Mouse (Mus musculus) forebrain, embryonic 10.5 days (tissue): Measurements from ENCODE around the gene Fam129a. TPM values are rescaled to one million over a fixed set of nuclear protein-coding genes. Genes with fewer than 3 reads are reported as not detected.
"Not testable (repeated sequence)": the region's sequence is repeated elsewhere in the genome, so short reads cannot be mapped to it uniquely, and the experiment has no call there.

Experiments
- DNase-seq: peaks from one replicate; pipeline ENCODE4 v3.0.0-alpha.2; 2017; ENCODE audit warnings: low spot score; ENCODE audit errors: extremely low spot score
- H3K27ac ChIP-seq: fragments of 300-500 bp; sonication (generic); 2 replicates; pipeline ENCODE4 v1.5.1; 2016; ENCODE audit warnings: mild to moderate bottlenecking
- H3K27me3 ChIP-seq: fragments of 300-500 bp; sonication (generic); 2 replicates; pipeline ENCODE4 v1.6.1; 2016; ENCODE audit warnings: mild to moderate bottlenecking; ENCODE audit not compliant: poor library complexity, severe bottlenecking
- H3K36me3 ChIP-seq: fragments of 300-500 bp; sonication (generic); replicated peaks from 2 replicates; pipeline ENCODE4 v1.6.1; 2016; ENCODE audit warnings: mild to moderate bottlenecking, moderate library complexity
- H3K4me1 ChIP-seq: fragments of 300-500 bp; sonication (generic); 2 replicates; pipeline ENCODE4 v1.6.1; 2016
- H3K4me3 ChIP-seq: fragments of 300-500 bp; sonication (generic); 2 replicates; pipeline ENCODE4 v1.5.1; 2016; ENCODE audit warnings: mild to moderate bottlenecking, moderate library complexity
- H3K9me3 ChIP-seq: fragments of 300-500 bp; sonication (generic); 2 replicates; pipeline ENCODE4 v1.6.1; 2016; ENCODE audit warnings: mild to moderate bottlenecking, moderate library complexity
- WGBS: fragments of 180-500 bp; shearing (Covaris S2); methylation state at CpG from one replicate; pipeline ENCODE4 v1.1.7; 2016; 5-methylcytosine and 5-hydroxymethylcytosine counted together
- polyA plus RNA-seq: library from polyadenylated mRNA; unstranded; fragments of >200 nt; fragmentation: Nextera tagmentation; extraction: Ambion mirVana; gene quantifications from 2 replicates; pipeline ENCODE4 v1.2.1, GENCODE M21; 2016

The Fam129a gene
- polyA plus RNA-seq, 1 experiment from 2014 or later: 0.46 TPM

DNA sequence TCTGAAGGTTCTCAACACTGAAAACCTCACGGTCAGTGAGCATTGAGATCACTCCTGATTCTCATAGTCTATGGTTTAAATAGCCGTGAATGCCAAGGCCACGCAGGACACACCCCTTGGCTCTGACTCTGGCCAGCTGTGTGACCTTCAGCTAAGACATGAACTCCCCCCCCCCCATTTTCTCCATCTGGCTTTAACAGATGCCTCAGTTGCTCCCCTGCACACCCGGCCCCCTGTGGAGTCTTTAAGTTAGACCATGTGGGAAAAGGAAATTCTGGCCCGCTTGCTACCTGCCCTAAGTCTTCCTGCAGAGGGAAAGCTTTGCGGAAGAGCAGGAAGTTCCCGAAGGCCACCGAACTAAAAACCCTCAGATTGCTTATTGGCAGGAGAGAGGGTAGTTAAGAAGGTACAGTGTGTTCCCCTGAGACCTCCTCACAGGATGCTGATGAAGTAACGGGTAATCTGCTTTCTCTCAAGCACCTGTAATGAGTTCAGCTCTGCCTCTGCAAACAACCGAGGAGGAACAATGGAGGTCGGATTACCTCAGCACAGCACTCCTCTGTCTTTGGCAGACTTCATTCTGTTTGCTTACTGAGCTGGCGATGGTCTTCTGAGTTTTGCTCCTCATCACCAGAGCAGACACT, 114.8 kb downstream of the Fam129a start:
- Histone ChIP-seq H3K27me3 (no peaks in the 10 kb centered on the region; the same call in 1 of the 2 replicates), H3K36me3 (no peaks in the 10 kb centered on the region), H3K4me3 (peak overlapping the region; percentile 26), H3K9me3 (no peaks in the 10 kb centered on the region), H3K4me1 (peaks cover 28% of the 10 kb centered on the region), H3K27ac (peak overlapping the region; percentile 42)
- peak; percentile 31 for DNase-seq
- WGBS: 9% methylated on average over 12 of the region's 12 CpGs

- Histone ChIP-seq H3K36me3 (no peaks in the 10 kb centered on the region), H3K4me1 (peaks cover 28% of the 10 kb centered on the region), H3K27me3 (no peaks in the 10 kb centered on the region; the same call in 1 of the 2 replicates), H3K4me3 (no peak overlapping the region), H3K9me3 (no peaks in the 10 kb centered on the region), H3K27ac (no peak overlapping the region; the same call in 1 of the 2 replicates)
- WGBS: 60% methylated on average over 8 of the region's 8 CpGs
- DNase-seq: no peak
Observed at GRCm38 (mm10) chr1:151686696-151687095, 115.7 kb downstream of the Fam129a start.

GRCm38 (mm10) chr1:151689032-151689431, 118.0 kb downstream of the Fam129a start:
- Histone ChIP-seq H3K27ac (no peak overlapping the region), H3K36me3 (no peaks in the 10 kb centered on the region), H3K4me1 (peaks cover 29% of the 10 kb centered on the region), H3K4me3 (no peak overlapping the region), H3K27me3 (no peaks in the 10 kb centered on the region; the same call in 1 of the 2 replicates), H3K9me3 (no peaks in the 10 kb centered on the region)
- 87% methylated on average over 5 of the region's 5 CpGs for WGBS
- no peak for DNase-seq

DNA sequence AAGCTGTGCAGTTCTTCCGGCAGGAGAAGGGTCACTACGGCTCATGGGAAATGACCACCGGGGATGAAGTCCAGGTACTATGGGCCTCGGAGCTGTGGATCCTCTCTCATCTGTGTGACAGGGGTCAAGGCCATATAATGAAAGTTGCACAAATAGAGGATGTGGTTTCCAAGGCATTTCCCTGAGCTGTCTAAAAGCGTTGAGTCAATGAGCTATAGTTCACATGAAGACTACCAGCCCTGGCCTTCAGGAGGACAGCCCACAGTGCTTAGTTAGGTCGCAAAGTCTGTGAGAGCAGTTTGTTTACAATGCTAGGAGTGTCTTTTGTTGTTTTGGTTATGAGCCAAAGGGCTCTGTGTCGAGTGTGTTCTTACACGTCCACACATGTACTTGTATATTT, 118.6 kb downstream of the Fam129a start:
- Histone ChIP-seq H3K4me3 (no peak overlapping the region), H3K27ac (no peak overlapping the region), H3K36me3 (no peaks in the 10 kb centered on the region), H3K4me1 (peaks cover 31% of the 10 kb centered on the region), H3K27me3 (no peaks in the 10 kb centered on the region; the same call in 1 of the 2 replicates), H3K9me3 (no peaks in the 10 kb centered on the region)
- no peak for DNase-seq
- WGBS: 91% methylated on average over 8 of the region's 8 CpGs

DNA sequence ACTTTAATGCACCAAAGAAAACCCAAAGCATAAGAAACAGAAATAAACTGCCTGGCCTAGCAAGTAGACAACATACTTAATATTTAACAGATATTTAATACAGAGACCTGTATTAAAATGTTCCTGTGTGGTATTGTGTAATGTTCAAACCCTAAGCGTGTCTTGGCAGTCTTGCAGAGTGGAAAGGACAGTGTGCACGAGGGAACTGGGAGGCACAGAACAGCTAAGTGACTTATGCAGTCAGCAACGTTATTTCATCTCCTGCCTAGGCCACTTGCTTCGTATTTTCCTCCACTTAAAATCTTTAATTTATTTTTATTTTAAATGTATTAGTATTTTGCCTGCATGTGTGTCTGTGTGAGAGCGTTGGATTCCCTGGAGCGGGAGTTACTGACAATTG, 119.1 kb downstream of the Fam129a start:
- DNase-seq: no peak
- no peak overlapping the region for H3K4me3 ChIP-seq
- peaks cover 26% of the 10 kb centered on the region for H3K4me1 ChIP-seq
- H3K36me3 ChIP-seq: no peaks in the 10 kb centered on the region
- WGBS: 93% methylated on average over 6 of the region's 6 CpGs
- no peaks in the 10 kb centered on the region for H3K27me3 ChIP-seq
- H3K9me3 ChIP-seq: no peaks in the 10 kb centered on the region
- no peak overlapping the region for H3K27ac ChIP-seq

DNA sequence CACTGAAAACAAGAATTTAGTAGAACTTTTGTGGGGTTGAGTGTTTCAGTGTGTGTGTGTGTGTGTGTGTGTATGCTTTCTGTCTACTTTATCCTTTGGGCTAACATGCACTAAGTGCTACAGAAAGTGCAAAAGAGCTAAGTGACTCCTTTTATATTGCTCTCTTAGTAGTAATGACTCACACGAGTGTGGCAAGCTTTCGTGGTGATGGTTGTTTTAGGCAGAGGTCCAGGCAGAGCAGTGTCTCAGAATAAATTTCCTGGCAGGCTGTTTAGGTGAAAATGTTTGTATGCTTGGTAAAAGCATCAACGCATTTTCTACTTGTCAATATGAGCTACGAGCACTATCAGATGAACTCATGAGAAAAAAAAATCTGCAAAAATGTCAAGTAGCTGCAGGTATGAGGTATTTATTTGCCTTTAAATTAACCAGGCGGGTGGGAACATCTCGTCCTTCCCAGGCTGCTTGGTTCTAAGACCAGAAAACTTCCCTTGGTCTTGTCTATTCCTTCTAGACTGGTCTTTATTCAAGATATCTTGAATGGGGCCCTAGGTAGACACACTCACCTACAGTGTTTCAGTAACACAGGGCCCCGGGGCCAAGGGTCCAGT, 119.7 kb downstream of the Fam129a start:
- no peaks in the 10 kb centered on the region for H3K36me3 ChIP-seq
- WGBS: 89% methylated on average over 7 of the region's 7 CpGs
- DNase-seq: no peak
- no peak overlapping the region for H3K27ac ChIP-seq
- no peaks in the 10 kb centered on the region for H3K27me3 ChIP-seq
- no peak overlapping the region for H3K4me3 ChIP-seq
- H3K4me1 ChIP-seq: peaks cover 19% of the 10 kb centered on the region
- H3K9me3 ChIP-seq: no peaks in the 10 kb centered on the region

- H3K4me1 ChIP-seq, H3K27me3 ChIP-seq, H3K27ac ChIP-seq, H3K36me3 ChIP-seq, H3K9me3 ChIP-seq, H3K4me3 ChIP-seq, DNase-seq: not testable (repeated sequence)
- 86% methylated on average over 6 of the region's 6 CpGs for WGBS
Observed at GRCm38 (mm10) chr1:151692867-151693266, 121.9 kb downstream of the Fam129a start.

DNA sequence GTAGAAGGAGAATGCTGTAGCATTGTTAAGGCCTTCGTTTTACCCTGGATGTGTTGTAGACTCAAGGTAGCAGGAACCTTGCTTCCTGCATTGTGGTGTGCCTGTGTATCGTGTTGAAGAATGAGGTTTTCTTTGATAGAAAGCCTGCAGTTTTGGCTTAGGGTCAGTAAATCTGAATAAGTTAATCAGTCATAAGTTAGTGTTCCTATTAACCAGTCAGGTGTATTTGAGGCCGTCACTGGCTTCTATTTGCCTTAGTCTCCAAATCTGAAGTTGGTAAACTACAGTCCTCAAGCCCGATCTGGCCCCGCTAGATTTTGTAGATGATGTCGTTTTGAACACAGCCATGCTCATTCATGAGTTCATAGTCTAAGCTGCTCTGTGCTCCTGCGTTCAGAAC, 125.8 kb downstream of the Fam129a start:
- H3K4me3 ChIP-seq: no peak overlapping the region
- H3K36me3 ChIP-seq: no peaks in the 10 kb centered on the region
- DNase-seq: no peak
- WGBS: 91% methylated on average over 7 of the region's 7 CpGs
- H3K9me3 ChIP-seq: no peaks in the 10 kb centered on the region
- no peaks in the 10 kb centered on the region for H3K27me3 ChIP-seq
- H3K4me1 ChIP-seq: 0 out of 2 replicates have a peak, but pooled peaks cover 4% of the 10 kb centered on the region
- H3K27ac ChIP-seq: no peak overlapping the region

DNA sequence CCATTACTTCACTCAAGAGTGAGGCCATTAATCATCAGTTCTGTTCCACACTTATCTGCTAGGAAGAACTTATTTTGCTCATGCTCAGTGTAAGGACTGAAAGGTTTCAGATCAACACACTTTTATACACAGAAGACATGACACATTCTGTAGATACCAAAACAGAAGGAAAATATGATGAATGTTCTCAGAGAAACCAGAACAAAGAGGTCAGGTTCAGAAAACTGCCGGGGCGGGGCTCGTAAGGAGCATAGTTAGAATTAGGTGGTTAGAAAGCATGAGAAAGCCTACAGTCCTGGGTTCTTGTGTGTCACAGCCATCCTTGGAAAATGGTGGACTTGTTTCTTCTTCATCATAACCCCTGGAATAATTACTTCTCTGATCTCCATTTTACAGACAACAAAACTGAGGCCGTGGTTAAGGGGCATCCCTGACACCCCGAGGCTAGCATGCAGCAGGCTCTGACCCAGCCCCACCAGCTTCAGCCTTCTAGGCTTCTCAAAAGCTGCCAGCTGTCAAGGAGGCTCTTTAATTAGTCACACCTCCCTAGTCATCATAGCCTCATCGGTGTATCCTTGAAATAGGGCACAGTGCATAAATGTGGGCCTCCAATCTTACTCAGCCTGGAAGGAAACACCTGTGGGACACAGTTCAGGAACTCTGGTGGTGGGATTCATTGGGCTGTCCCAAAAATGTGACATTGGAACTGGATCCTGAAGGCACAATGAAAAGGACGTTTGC, 127.1 kb downstream of the Fam129a start:
- DNase-seq: no peak
- H3K4me1 ChIP-seq: 0 out of 2 replicates have a peak, but pooled peaks cover 4% of the 10 kb centered on the region
- H3K27ac ChIP-seq: no peak overlapping the region
- 86% methylated on average over 7 of the region's 7 CpGs for WGBS
- no peaks in the 10 kb centered on the region for H3K9me3 ChIP-seq
- H3K4me3 ChIP-seq: no peak overlapping the region
- H3K27me3 ChIP-seq: no peaks in the 10 kb centered on the region
- H3K36me3 ChIP-seq: no peaks in the 10 kb centered on the region

DNA sequence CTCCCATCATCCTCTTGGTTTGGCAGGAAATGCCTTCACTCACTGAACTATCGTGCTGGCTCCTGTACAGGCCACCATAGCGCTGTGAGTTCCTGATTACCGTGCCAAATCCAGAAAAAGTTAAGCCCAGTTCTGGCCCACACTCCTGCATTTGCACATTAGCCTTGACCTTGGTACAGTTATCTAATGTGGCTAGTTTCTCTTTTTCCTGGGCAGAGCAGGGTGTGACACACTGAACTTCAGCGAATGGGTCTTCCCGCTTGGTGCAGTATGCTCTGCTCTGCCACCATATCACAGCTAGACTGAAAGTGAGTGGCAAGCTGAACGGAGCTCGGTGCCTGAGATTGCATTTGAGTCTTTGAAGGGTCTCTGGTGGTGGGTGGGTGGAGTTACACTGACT, 128.4 kb downstream of the Fam129a start:
- H3K4me3 ChIP-seq: no peak overlapping the region
- no peaks in the 10 kb centered on the region for H3K36me3 ChIP-seq
- 91% methylated on average over 7 of the region's 7 CpGs for WGBS
- no peaks in the 10 kb centered on the region for H3K27me3 ChIP-seq
- no peaks in the 10 kb centered on the region for H3K4me1 ChIP-seq
- no peaks in the 10 kb centered on the region for H3K9me3 ChIP-seq
- H3K27ac ChIP-seq: no peak overlapping the region
- DNase-seq: no peak

- Histone ChIP-seq H3K27ac (no peak overlapping the region), H3K4me3 (no peak overlapping the region), H3K36me3 (no peaks in the 10 kb centered on the region), H3K27me3 (no peaks in the 10 kb centered on the region; the same call in 1 of the 2 replicates), H3K9me3 (no peaks in the 10 kb centered on the region), H3K4me1 (0 out of 2 replicates have a peak, but pooled peaks cover 5% of the 10 kb centered on the region)
- no peak for DNase-seq
- 27% methylated on average over 1 of the region's 1 CpGs for WGBS
Observed at GRCm38 (mm10) chr1:151702816-151703215, 131.8 kb downstream of the Fam129a start.

- DNase-seq: peak; percentile 80
- WGBS: 40% methylated on average over 11 of the region's 11 CpGs
Observed at GRCm38 (mm10) chr1:151705723-151706396, 134.9 kb downstream of the Fam129a start.

More at GRCm38 (mm10) chr1:151705723-151706396, 134.9 kb downstream of the Fam129a start:
- Histone ChIP-seq H3K4me3 (no peak overlapping the region), H3K36me3 (no peaks in the 10 kb centered on the region), H3K27me3 (no peaks in the 10 kb centered on the region; the same call in 1 of the 2 replicates), H3K4me1 (0 out of 2 replicates have a peak, but pooled peaks cover 5% of the 10 kb centered on the region), H3K27ac (no peak overlapping the region), H3K9me3 (no peaks in the 10 kb centered on the region)
